Mouse (Mus musculus) forebrain, embryonic 14.5 days (tissue): ENCODE measurements at regions not wholly inside any gene's neighbourhood (a gene's known extent, or its start where the extent isn't known, plus 50 kb on each side); places are given as distances from the start of the nearest gene placed in this dataset.
A peak's percentile ranks its signal among the peaks of the same experiment; 100 is the strongest.

Experiments
- ATAC-seq: fragments of 200-750 bp; cut with Nextera tagmentation; 2 replicates; pipeline ENCODE4 v1.8.0; 2017; ENCODE audit warnings: mild to moderate bottlenecking, moderate library complexity
- DNase-seq: peaks from one replicate; pipeline ENCODE4 v3.0.0-alpha.2; 2015; ENCODE audit warnings: low spot score
- H3K27ac ChIP-seq: fragments of 300-500 bp; sonication (generic); 2 replicates; pipeline ENCODE4 v1.5.1; 2014; ENCODE audit warnings: low read depth, mild to moderate bottlenecking, control low read depth, low read length, moderate library complexity
- H3K27me3 ChIP-seq: fragments of 300-500 bp; sonication (generic); replicated peaks from 2 replicates; pipeline ENCODE4 v1.6.1; 2014; ENCODE audit warnings: low read length, control low read depth, mixed read lengths; ENCODE audit not compliant: control insufficient read depth, insufficient read depth
- H3K36me3 ChIP-seq: fragments of 300-500 bp; sonication (generic); 2 replicates; pipeline ENCODE4 v1.6.1; 2014; ENCODE audit warnings: low read length, control low read depth; ENCODE audit not compliant: control insufficient read depth, insufficient read depth
- H3K4me1 ChIP-seq: fragments of 300-500 bp; sonication (generic); 2 replicates; pipeline ENCODE4 v1.6.1; 2014; ENCODE audit warnings: antibody characterized with exemption, low read length, control low read depth; ENCODE audit not compliant: control insufficient read depth, insufficient read depth
- H3K4me2 ChIP-seq: fragments of 300-500 bp; sonication (generic); 2 replicates; pipeline ENCODE4 v1.6.1; 2014; ENCODE audit warnings: mild to moderate bottlenecking, control low read depth, low read length
- H3K4me3 ChIP-seq: fragments of 300-500 bp; sonication (generic); 2 replicates; pipeline ENCODE4 v1.5.1; 2014; ENCODE audit warnings: low read depth, low read length, control low read depth
- H3K9ac ChIP-seq: fragments of 300-500 bp; sonication (generic); 2 replicates; pipeline ENCODE4 v1.6.1; 2014; ENCODE audit warnings: mild to moderate bottlenecking, low read length, control low read depth, moderate library complexity
- H3K9me3 ChIP-seq: fragments of 300-500 bp; sonication (generic); replicated peaks from 2 replicates; pipeline ENCODE4 v1.6.1; 2016; ENCODE audit warnings: low read length, control low read depth, mixed read lengths; ENCODE audit not compliant: control insufficient read depth
- WGBS: fragments of 180-500 bp; shearing (Covaris S2); extraction: QIAGEN DNeasy Blood & Tissue Kit; methylation state at CpG from one replicate; pipeline ENCODE4 v1.1.7; 2014; 5-methylcytosine and 5-hydroxymethylcytosine counted together

DNA sequence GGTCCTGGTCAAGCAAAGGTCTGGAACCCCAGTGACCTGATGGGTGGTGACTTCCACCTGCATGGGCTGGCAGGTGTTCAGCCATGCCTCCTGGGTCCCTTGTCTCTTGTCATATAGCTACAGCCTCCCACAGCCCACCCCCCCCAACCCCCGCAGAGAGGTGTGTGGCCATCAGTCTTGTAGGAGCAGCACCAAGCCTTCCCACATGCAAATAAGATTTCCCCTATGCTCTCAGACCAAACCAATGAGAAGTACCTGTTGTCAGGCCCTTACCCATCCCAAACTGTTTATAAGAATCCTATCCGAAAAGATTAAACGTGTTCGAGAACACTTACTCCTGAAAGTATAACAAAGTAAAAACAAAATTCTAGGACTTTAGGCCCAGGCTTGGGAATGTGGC, 114.8 kb upstream of the 2610301B20Rik start:
- DNase-seq (no peak), ATAC-seq (no peak)
- Histone ChIP-seq H3K9ac (no peak overlapping the region), H3K4me1 (no peaks in the 10 kb centered on the region), H3K36me3 (no peaks in the 10 kb centered on the region), H3K9me3 (no peaks in the 10 kb centered on the region), H3K4me3 (no peak overlapping the region), H3K27me3 (no peaks in the 10 kb centered on the region), H3K27ac (no peak overlapping the region), H3K4me2 (no peak overlapping the region)
- WGBS, result 98% methylated on average over 4 of the region's 4 CpGs

DNA sequence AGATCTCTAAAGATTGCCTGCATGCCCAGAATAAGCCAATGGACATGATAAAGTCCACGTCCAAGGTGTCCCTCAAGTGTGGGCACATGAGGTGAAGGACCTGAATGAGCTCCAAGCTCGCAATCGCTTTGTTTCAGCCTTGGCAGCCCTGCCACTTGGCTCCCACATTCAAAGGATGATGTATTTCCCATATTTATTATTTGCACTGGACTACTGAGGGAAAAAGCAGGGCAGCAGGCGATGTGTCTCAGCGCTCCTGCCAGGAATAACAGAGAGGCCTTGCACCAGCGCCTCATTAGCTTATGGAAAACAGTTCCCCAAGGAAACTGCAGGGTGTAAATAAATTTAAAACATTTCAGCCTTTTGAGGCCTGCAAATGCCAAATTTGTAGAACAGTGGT, 106.6 kb upstream of the 2610301B20Rik start:
- DNase-seq, result peak; percentile 6
- H3K27me3 ChIP-seq, result no peaks in the 10 kb centered on the region
- H3K9me3 ChIP-seq, result no peaks in the 10 kb centered on the region
- H3K4me2 ChIP-seq, result no peak overlapping the region
- H3K36me3 ChIP-seq, result no peaks in the 10 kb centered on the region
- H3K4me3 ChIP-seq, result no peak overlapping the region
- no peak overlapping the region for H3K9ac ChIP-seq
- ATAC-seq, result no peak
- 77% methylated on average over 6 of the region's 6 CpGs for WGBS
- no peaks in the 10 kb centered on the region for H3K4me1 ChIP-seq
- H3K27ac ChIP-seq, result no peak overlapping the region

DNA sequence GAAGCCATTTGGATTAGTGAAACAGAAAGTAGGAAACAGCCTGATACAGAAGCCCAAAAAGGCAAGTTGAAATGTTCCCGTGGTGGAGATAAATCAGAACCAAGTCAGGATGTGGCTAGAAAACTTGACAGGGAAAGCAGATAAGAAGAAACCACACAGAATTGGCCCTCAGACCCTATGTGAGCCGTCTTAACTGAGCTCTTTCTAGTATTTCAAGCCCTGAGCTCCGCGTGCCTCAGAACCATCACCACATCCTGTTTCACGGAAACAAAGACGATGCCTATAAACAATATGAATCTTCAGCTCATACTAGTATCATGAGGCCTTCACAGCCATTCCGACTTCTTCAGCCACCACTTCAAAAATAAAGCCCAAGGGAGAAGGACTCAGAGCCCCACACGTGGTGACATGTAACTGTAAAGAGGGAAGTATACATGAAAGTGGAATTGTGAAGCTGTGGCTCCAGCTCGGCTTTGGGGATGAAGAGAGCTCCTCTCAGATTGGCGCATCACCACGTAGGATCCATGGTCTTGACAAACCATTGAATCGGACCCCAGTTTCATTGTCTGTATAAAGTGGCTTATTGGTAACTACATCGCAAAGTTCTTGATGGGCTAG, 104.2 kb upstream of the 2610301B20Rik start:
- no peak for ATAC-seq
- no peak overlapping the region for H3K4me3 ChIP-seq
- H3K4me2 ChIP-seq, result no peak overlapping the region
- H3K27ac ChIP-seq, result no peak overlapping the region
- no peak overlapping the region for H3K9ac ChIP-seq
- no peaks in the 10 kb centered on the region for H3K27me3 ChIP-seq
- no peak for DNase-seq
- 92% methylated on average over 13 of the region's 13 CpGs for WGBS
- no peaks in the 10 kb centered on the region for H3K9me3 ChIP-seq
- H3K4me1 ChIP-seq, result no peaks in the 10 kb centered on the region
- H3K36me3 ChIP-seq, result no peaks in the 10 kb centered on the region

DNA sequence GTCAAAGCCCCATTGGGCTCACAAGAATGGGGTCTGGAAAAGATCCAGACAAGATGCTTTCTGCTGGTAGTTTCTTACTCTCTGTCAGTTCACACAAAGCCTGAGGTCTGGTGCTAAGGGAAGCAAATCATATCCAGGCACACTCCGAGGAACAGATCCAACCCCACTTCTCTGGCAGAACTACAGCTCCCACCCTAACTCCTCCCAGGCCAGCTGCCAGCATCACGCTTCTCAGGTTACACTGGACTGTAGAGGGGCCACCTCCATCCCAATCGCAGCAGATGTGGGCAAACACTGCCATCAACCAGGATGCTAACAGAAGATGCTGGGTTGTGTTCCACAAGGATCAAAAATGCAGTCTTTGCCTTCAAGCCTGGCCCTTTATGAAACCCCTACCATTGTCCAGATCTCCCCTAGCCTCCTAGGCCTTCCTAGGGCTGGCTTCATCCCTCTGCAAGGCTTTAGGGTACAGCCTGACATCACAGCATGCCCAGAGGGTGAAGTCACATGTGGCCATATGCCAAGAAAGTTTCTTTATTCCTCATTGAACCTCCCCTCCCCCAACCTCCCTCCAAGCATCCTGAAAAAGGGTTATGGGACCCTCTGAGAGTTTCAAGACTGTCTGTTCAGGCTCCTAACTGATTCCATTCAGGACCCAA, 99.6 kb upstream of the 2610301B20Rik start:
- H3K27me3 ChIP-seq, result no peaks in the 10 kb centered on the region
- DNase-seq (peak; percentile 70), ATAC-seq (peak; percentile 92)
- WGBS, result 12% methylated on average over 3 of the region's 3 CpGs
- no peaks in the 10 kb centered on the region for H3K9me3 ChIP-seq
- H3K36me3 ChIP-seq, result no peaks in the 10 kb centered on the region
- no peak overlapping the region for H3K4me2 ChIP-seq
- H3K4me3 ChIP-seq, result no peak overlapping the region
- no peaks in the 10 kb centered on the region for H3K4me1 ChIP-seq
- no peak overlapping the region for H3K9ac ChIP-seq
- H3K27ac ChIP-seq, result no peak overlapping the region

DNA sequence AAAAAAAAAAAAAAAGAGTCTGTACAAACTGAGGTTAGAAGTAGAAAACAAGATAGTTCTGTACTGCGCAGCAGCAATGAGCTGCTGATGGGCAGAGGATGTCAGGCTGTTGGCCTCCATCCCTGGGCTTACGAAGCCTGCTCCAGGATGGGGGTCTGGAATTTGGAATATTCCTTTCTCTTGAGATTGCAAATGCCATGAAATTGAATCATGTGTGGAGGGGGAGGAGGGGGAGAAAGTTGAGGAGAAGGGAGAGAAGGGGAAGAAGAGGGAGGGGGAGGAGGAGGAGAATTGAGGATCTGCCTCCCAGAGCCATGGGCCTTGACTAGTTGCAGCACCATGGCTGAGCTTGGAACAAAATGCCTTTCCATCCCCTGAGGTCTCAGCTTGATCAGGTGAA, 87.6 kb upstream of the 2610301B20Rik start:
- Histone ChIP-seq H3K9me3 (no peaks in the 10 kb centered on the region), H3K36me3 (no peaks in the 10 kb centered on the region), H3K4me3 (no peak overlapping the region), H3K27me3 (no peaks in the 10 kb centered on the region), H3K9ac (no peak overlapping the region), H3K4me2 (no peak overlapping the region), H3K27ac (no peak overlapping the region), H3K4me1 (no peaks in the 10 kb centered on the region)
- 88% methylated on average over 2 of the region's 2 CpGs for WGBS
- DNase-seq, result no peak
- no peak for ATAC-seq

DNA sequence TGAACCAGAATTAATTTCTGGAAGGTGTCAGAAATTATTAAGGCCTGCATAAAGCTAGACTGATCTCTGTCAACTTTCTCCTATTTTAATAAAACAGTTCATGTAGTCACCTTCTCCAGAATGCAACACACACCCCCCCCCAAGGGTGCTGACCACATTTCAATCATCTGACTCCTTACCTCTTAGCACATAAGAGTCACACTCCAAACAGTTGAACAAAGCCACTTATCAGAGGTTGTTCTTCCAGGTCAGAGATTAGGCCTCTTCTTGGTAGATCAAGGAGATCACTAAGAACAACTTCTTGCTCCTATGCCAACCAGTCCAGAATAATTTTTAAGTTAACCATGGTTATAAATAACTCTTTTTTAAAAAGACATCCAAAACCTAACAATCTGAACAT, 86.0 kb upstream of the 2610301B20Rik start:
- ATAC-seq, result no peak
- Histone ChIP-seq H3K4me1 (no peaks in the 10 kb centered on the region), H3K27me3 (no peaks in the 10 kb centered on the region)

DNA sequence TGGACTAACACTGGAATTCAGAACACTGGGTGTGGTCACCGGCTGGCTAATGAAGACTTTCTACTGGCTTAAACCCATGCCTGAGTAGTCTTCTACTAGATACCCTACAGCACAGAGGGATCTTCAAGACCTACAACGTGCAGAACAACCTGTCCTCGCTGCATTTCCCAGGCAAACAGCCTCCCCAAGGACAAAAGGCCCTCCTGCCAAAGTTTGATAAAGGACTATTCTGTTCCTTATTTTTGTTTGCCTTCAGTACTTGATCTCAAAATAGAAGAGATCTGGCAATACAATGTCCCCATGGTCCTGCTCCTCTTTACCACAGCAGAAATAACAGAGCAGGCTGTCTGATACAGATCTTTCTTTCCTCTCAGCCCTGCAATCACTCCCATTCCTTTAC, 85.2 kb upstream of the 2610301B20Rik start:
- 75% methylated on average over 3 of the region's 3 CpGs for WGBS
- no peak for DNase-seq
- H3K27ac ChIP-seq, result no peak overlapping the region
- no peaks in the 10 kb centered on the region for H3K9me3 ChIP-seq
- no peaks in the 10 kb centered on the region for H3K36me3 ChIP-seq
- H3K4me1 ChIP-seq, result no peaks in the 10 kb centered on the region
- no peak overlapping the region for H3K4me3 ChIP-seq
- H3K9ac ChIP-seq, result no peak overlapping the region
- H3K27me3 ChIP-seq, result no peaks in the 10 kb centered on the region
- no peak for ATAC-seq
- no peak overlapping the region for H3K4me2 ChIP-seq

More for the DNA sequence above, 86.0 kb upstream of the 2610301B20Rik start:
- H3K4me3 ChIP-seq, result no peak overlapping the region
- no peak for DNase-seq
- H3K36me3 ChIP-seq, result no peaks in the 10 kb centered on the region
- H3K9ac ChIP-seq, result no peak overlapping the region
- H3K4me2 ChIP-seq, result no peak overlapping the region
- no peaks in the 10 kb centered on the region for H3K9me3 ChIP-seq
- no peak overlapping the region for H3K27ac ChIP-seq

DNA sequence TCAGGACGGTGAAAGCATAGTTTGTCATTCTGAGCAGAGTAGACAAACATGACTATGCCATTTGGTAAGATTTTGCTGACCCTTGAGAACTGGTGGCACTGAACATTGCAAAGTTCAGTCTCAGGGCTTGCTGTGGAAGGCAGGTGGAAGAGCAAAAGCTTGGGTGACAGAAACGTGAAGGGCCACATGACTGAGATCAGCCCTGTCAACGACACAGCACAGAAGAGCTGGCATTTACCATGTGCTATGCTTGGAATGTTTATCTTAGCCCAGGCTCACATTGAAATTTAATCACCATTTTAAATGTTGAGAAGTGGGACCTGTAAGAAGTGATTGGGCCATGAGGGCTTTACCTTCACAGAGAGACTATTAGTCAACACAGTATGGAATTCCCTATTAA, 81.7 kb upstream of the 2610301B20Rik start:
- H3K9ac ChIP-seq, result no peak overlapping the region
- WGBS, result 81% methylated on average over 3 of the region's 3 CpGs
- H3K4me2 ChIP-seq, result no peak overlapping the region
- H3K4me1 ChIP-seq, result no peaks in the 10 kb centered on the region
- ATAC-seq, result no peak
- H3K27me3 ChIP-seq, result no peaks in the 10 kb centered on the region
- no peaks in the 10 kb centered on the region for H3K9me3 ChIP-seq
- no peaks in the 10 kb centered on the region for H3K36me3 ChIP-seq
- no peak overlapping the region for H3K27ac ChIP-seq
- DNase-seq, result no peak
- H3K4me3 ChIP-seq, result no peak overlapping the region

DNA sequence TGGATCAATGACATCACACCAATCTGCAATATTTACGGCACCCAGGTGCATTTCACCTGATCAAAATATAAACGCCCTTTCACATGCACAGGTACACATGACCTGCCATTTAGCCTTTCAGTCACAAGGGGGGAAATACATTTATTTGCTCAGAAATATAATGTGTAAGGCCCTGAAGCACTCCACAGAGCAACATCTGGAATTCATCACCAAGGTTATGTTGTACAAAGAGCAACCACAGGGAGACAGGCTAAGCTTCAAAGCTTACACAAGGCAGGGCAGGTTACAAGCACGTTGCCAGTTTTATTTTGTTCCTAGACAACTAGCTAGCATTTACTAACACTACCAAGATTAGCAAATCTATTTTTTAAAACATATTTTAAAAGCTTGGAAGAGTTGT, 79.8 kb upstream of the 2610301B20Rik start:
- 79% methylated on average over 3 of the region's 3 CpGs for WGBS

More for the DNA sequence above, 79.8 kb upstream of the 2610301B20Rik start:
- H3K4me1 ChIP-seq, result no peaks in the 10 kb centered on the region
- H3K9me3 ChIP-seq, result no peaks in the 10 kb centered on the region
- H3K4me3 ChIP-seq, result no peak overlapping the region
- ATAC-seq (no peak), DNase-seq (no peak)
- no peak overlapping the region for H3K4me2 ChIP-seq
- no peaks in the 10 kb centered on the region for H3K27me3 ChIP-seq
- H3K36me3 ChIP-seq, result no peaks in the 10 kb centered on the region
- no peak overlapping the region for H3K27ac ChIP-seq
- H3K9ac ChIP-seq, result no peak overlapping the region
